Mouse (Mus musculus): ENCODE data around the gene Ube2r2. TPM values are rescaled to one million over a fixed set of nuclear protein-coding genes. Genes with fewer than 3 reads are reported as not detected.

Gene Ube2r2
- polyA plus RNA-seq, 1 experiment from 2014 or later = 57.5 TPM

DNA sequence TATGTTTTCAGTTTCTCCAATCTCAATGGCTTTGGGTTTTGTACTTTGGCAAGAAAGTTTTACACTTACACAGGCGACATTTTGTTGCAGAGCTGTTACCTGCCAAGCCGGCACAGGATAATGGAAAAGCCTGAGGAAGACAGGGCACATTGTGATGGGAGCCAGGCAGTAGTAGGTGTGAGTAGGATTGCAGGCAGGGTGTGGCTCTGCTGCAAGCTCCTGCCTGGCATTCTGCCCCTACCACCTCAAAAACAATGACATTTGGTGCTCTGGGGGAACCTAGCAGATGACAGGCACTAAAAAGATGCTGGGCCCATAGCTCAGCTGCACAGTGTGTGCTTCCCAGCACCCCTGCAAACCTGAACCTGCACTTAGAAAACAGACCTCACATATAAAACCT, 54.3 kb downstream of the Ube2r2 start:
- no peaks in the 10 kb centered on the region for H3K4me1 ChIP-seq (ENCODE audit: control insufficient read depth, insufficient read depth, low read length)
- no peak overlapping the region for H3K4me2 ChIP-seq (ENCODE audit: low read depth, low read length)
- no peak overlapping the region for H3K4me3 ChIP-seq (ENCODE audit: low read depth, low read length)
- H3K9me3 ChIP-seq (ENCODE audit: control insufficient read depth, low read length) = no peaks in the 10 kb centered on the region
- no peak overlapping the region for H3K27ac ChIP-seq (ENCODE audit: low read depth, low read length)
- no peaks in the 10 kb centered on the region for H3K27me3 ChIP-seq (ENCODE audit: control insufficient read depth, insufficient read depth, low read length)
- 84% methylated on average over 2 of the region's 2 CpGs for WGBS
- ATAC-seq (ENCODE audit: low read depth) = no peak
- peaks cover 40% of the 10 kb centered on the region for H3K36me3 ChIP-seq (ENCODE audit: control insufficient read depth, insufficient read depth, low read length)
- H3K9ac ChIP-seq (replicated peaks; ENCODE audit: low read depth, low read length) = no peak overlapping the region

DNA sequence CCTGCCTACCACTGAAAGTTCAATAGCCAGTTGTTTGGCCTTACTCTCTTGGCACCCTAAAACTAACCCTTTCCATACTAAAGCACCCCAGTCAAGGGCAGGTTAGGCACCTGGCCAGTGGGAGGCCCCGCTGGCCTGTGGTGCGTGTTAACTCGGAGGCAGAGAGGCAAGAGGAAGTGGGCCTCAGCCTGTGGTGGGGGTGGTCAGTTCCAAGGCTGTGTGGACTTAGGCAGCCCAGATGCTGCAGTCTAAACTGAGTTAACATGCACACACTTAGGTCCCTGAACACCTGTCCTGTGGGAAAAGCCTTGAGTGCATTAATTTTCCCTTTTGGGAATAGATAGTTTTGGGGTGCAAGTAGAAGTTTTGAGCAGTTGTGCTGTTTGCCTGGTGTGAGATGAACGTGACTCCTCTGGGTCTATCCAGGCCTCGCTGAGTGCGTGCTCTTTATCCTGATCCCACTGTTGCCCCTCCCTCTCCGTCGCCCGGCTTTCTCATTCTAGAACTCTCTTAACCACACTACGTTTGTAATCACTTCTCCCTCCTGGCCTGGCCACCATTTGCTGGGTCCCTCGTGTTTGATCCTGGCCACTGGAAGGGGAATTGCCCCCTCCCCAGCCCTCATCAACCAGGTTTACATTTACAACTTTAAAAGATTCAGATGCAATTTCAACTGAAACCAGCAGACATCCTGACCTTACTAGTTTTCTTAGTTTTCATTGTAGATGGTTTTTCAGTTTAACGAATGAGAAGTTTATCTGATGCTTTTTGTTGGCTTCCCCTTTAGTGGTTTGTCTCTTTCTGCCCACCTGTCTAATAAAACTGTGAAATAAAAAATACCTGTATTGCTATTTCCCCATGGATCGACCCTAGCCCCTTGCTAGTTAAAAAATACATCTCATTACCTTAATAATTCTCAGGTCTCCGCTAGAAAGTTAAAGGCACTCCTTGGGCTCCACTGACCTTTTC, 57.3 kb downstream of the Ube2r2 start:
- Histone ChIP-seq H3K9ac (replicated peaks; ENCODE audit: low read depth, low read length) (no peak overlapping the region), H3K27me3 (ENCODE audit: control insufficient read depth, insufficient read depth, low read length) (no peaks in the 10 kb centered on the region), H3K27ac (ENCODE audit: low read depth, low read length) (no peak overlapping the region), H3K9me3 (ENCODE audit: control insufficient read depth, low read length) (no peaks in the 10 kb centered on the region), H3K36me3 (ENCODE audit: control insufficient read depth, insufficient read depth, low read length) (peaks cover 59% of the 10 kb centered on the region), H3K4me3 (ENCODE audit: low read depth, low read length) (no peak overlapping the region), H3K4me2 (ENCODE audit: low read depth, low read length) (no peak overlapping the region), H3K4me1 (ENCODE audit: control insufficient read depth, insufficient read depth, low read length) (no peaks in the 10 kb centered on the region)
- ATAC-seq (ENCODE audit: low read depth) = no peak
- 73% methylated on average over 14 of the region's 14 CpGs for whole genome bisulfite sequencing

DNA sequence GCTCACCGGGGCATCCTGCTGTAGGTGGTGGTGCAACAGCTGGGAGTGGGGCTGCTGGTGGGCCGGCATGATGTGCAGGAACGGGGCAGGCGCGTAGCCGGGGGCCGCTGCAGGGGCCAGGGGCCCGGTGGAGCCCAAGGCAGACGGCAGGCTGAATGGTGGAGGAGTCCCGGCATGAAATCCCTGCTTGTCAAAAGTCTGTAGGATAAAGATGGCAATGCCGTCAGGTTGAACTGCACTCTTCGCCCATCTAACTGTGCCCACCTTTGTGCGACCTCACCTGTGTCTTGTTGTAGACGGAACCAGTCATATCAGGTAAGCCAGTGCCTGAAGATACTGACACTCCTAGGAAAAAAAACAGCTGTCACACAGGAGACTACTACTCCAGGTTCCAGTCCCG, 59.8 kb downstream of the Ube2r2 start:
- H3K9me3 ChIP-seq (ENCODE audit: control insufficient read depth, low read length) = no peaks in the 10 kb centered on the region
- no peak for ATAC-seq (ENCODE audit: low read depth)
- no peaks in the 10 kb centered on the region for H3K4me1 ChIP-seq (ENCODE audit: control insufficient read depth, insufficient read depth, low read length)
- no peak overlapping the region for H3K9ac ChIP-seq (replicated peaks; ENCODE audit: low read depth, low read length)
- H3K4me3 ChIP-seq (ENCODE audit: low read depth, low read length) = no peak overlapping the region
- WGBS = 92% methylated on average over 15 of the region's 15 CpGs
- H3K27ac ChIP-seq (ENCODE audit: low read depth, low read length) = no peak overlapping the region
- no peaks in the 10 kb centered on the region for H3K27me3 ChIP-seq (ENCODE audit: control insufficient read depth, insufficient read depth, low read length)
- no peak overlapping the region for H3K4me2 ChIP-seq (ENCODE audit: low read depth, low read length)
- peaks cover 77% of the 10 kb centered on the region for H3K36me3 ChIP-seq (ENCODE audit: control insufficient read depth, insufficient read depth, low read length)

DNA sequence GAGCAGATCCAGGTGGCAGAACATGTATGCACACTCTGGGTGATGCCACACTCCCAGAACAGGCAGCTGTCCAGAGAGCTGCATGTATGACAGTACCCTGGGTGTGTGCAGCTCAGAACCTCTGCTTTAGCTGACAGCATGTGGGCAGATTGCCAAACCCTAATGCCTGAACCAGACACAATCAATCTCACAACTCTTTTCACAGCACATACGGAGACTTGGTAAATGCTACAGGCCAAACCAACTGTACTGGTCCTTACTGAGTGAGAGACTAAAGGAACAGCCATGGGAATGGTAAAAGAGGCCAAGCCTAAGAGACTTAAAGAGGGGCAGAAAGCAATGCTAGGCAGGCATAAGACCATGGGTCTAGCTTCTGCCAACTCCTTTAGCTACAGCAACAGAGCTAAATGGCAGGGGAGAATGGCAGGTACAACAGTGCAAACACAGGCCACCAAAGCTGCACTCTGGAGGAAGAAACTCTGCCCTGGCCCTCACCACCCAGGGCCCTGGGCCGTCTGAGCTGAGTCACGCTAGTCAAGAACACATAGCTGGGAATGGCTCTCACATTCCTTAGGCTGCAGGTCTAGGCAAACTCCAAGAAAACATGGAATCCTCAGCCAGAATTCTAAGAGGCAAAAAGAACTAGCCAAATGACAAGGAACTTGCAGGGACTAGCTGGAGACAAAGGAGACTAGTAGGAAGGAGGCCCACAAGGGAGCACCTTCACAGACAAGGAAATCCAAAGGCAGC, 61.5 kb downstream of the Ube2r2 start:
- Histone ChIP-seq H3K27me3 (ENCODE audit: control insufficient read depth, insufficient read depth, low read length) (no peaks in the 10 kb centered on the region), H3K4me3 (ENCODE audit: low read depth, low read length) (no peak overlapping the region), H3K36me3 (ENCODE audit: control insufficient read depth, insufficient read depth, low read length) (peaks cover 81% of the 10 kb centered on the region), H3K9ac (replicated peaks; ENCODE audit: low read depth, low read length) (no peak overlapping the region), H3K9me3 (ENCODE audit: control insufficient read depth, low read length) (no peaks in the 10 kb centered on the region), H3K27ac (ENCODE audit: low read depth, low read length) (no peak overlapping the region), H3K4me2 (ENCODE audit: low read depth, low read length) (no peak overlapping the region), H3K4me1 (ENCODE audit: control insufficient read depth, insufficient read depth, low read length) (no peaks in the 10 kb centered on the region)
- ATAC-seq (ENCODE audit: low read depth) = peak; percentile 60; the same call in 1 of the 2 replicates
- WGBS = 71% methylated on average over 3 of the region's 3 CpGs

DNA sequence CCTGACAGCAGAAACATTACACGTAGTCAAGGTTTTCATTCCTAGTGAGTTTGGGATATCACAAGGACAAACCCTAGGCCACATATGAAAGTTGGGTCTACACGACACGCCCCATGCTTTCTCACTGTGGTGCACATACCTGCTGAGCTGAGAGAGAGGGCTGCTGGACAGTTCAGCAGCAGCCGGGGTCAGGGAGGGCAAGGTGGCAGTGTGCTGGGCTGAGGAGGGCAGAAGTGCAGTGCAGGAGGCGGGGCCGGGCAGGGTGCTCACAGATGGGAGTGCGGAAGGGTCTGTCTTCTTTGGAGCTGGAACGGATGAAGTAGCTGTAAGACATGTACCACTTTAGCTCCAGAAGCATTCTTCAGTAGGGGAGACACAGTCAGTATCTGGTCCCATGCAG, 66.6 kb downstream of the Ube2r2 start:
- Histone ChIP-seq H3K4me3 (ENCODE audit: low read depth, low read length) (no peak overlapping the region), H3K27me3 (ENCODE audit: control insufficient read depth, insufficient read depth, low read length) (no peaks in the 10 kb centered on the region), H3K9ac (replicated peaks; ENCODE audit: low read depth, low read length) (no peak overlapping the region), H3K27ac (ENCODE audit: low read depth, low read length) (no peak overlapping the region), H3K4me1 (ENCODE audit: control insufficient read depth, insufficient read depth, low read length) (no peaks in the 10 kb centered on the region), H3K36me3 (ENCODE audit: control insufficient read depth, insufficient read depth, low read length) (peaks cover 89% of the 10 kb centered on the region), H3K9me3 (ENCODE audit: control insufficient read depth, low read length) (no peaks in the 10 kb centered on the region), H3K4me2 (ENCODE audit: low read depth, low read length) (no peak overlapping the region)
- WGBS = 96% methylated on average over 8 of the region's 8 CpGs
- ATAC-seq (ENCODE audit: low read depth) = no peak

DNA sequence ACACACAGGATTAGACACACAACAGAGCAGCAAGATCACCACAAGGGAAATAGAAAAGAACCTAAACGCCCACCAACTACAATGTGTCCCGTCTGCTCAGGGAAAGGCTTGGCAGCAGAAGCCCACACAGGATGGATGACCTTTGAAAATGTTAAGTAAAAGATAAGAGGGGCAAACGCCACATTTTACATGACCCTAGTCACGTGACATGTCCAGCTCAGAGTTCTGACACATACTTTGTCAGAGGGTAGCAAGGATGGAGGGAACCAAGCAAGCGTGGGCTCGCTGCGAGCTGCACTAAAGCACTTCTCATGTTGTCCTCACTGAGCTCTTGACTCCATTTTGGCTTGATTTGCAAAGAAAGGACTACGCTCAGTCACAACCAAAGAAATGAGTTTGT, 70.2 kb downstream of the Ube2r2 start:
- H3K36me3 ChIP-seq (ENCODE audit: control insufficient read depth, insufficient read depth, low read length) = peaks cover 88% of the 10 kb centered on the region
- WGBS = 90% methylated on average over 8 of the region's 8 CpGs
- no peaks in the 10 kb centered on the region for H3K9me3 ChIP-seq (ENCODE audit: control insufficient read depth, low read length)

DNA sequence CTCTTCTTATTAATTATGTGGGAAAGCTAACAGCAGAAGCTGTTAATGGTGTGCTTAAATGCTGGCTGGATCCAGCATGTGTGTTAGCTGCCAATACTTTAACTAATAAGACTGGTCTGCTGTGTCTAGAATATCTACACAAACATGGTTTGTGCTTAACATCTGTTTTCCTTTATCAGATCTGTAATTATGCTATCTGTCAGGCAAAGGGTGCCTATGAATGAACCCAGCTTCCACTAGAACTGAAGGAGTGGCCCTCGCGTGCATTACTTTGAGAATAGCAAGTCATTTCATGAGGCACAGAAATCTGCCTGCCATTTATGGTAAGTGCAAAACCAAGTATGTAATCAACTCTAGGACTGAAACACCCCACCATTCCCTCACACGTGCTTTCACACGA, 72.5 kb downstream of the Ube2r2 start:
- no peak overlapping the region for H3K9ac ChIP-seq (replicated peaks; ENCODE audit: low read depth, low read length)
- no peak overlapping the region for H3K4me3 ChIP-seq (ENCODE audit: low read depth, low read length)
- no peaks in the 10 kb centered on the region for H3K27me3 ChIP-seq (ENCODE audit: control insufficient read depth, insufficient read depth, low read length)
- no peaks in the 10 kb centered on the region for H3K9me3 ChIP-seq (ENCODE audit: control insufficient read depth, low read length)
- no peak overlapping the region for H3K4me2 ChIP-seq (ENCODE audit: low read depth, low read length)
- no peak for ATAC-seq (ENCODE audit: low read depth)
- peaks cover 74% of the 10 kb centered on the region for H3K36me3 ChIP-seq (ENCODE audit: control insufficient read depth, insufficient read depth, low read length)
- 91% methylated on average over 4 of the region's 4 CpGs for WGBS
- no peak overlapping the region for H3K27ac ChIP-seq (ENCODE audit: low read depth, low read length)
- H3K4me1 ChIP-seq (ENCODE audit: control insufficient read depth, insufficient read depth, low read length) = no peaks in the 10 kb centered on the region

More for the DNA sequence above, 70.2 kb downstream of the Ube2r2 start:
- Histone ChIP-seq H3K4me1 (ENCODE audit: control insufficient read depth, insufficient read depth, low read length) (no peaks in the 10 kb centered on the region), H3K9ac (replicated peaks; ENCODE audit: low read depth, low read length) (no peak overlapping the region), H3K4me2 (ENCODE audit: low read depth, low read length) (no peak overlapping the region), H3K27ac (ENCODE audit: low read depth, low read length) (no peak overlapping the region), H3K4me3 (ENCODE audit: low read depth, low read length) (no peak overlapping the region), H3K27me3 (ENCODE audit: control insufficient read depth, insufficient read depth, low read length) (no peaks in the 10 kb centered on the region)
- ATAC-seq (ENCODE audit: low read depth) = no peak

DNA sequence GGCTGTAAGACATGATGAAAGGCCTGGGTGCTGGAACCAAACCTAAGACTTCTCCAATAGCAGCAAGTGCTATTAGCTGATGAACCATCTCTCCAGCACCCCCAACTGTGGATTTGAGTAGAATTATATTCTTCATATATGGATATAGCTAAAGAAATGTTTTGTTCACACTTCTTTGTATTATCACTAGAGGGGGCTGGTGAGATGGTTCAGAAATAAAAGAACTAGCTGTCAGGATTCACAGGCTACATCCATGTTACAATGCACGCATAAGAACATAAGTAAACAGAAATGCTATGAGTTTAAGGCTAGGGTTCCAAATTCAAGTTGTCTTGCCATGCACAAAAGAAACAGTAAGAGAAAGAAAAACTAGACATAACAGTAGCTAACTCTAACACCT, 89.9 kb downstream of the Ube2r2 start:
- Histone ChIP-seq H3K36me3 (ENCODE audit: control insufficient read depth, insufficient read depth, low read length) (peaks cover 29% of the 10 kb centered on the region; the same call in 1 of the 2 replicates), H3K27me3 (ENCODE audit: control insufficient read depth, insufficient read depth, low read length) (no peaks in the 10 kb centered on the region), H3K4me3 (ENCODE audit: low read depth, low read length) (no peak overlapping the region), H3K9me3 (ENCODE audit: control insufficient read depth, low read length) (no peaks in the 10 kb centered on the region), H3K4me2 (ENCODE audit: low read depth, low read length) (no peak overlapping the region), H3K4me1 (ENCODE audit: control insufficient read depth, insufficient read depth, low read length) (no peaks in the 10 kb centered on the region), H3K9ac (replicated peaks; ENCODE audit: low read depth, low read length) (no peak overlapping the region), H3K27ac (ENCODE audit: low read depth, low read length) (no peak overlapping the region)
- no peak for ATAC-seq (ENCODE audit: low read depth)
- WGBS = 79% methylated on average over 1 of the region's 1 CpGs

DNA sequence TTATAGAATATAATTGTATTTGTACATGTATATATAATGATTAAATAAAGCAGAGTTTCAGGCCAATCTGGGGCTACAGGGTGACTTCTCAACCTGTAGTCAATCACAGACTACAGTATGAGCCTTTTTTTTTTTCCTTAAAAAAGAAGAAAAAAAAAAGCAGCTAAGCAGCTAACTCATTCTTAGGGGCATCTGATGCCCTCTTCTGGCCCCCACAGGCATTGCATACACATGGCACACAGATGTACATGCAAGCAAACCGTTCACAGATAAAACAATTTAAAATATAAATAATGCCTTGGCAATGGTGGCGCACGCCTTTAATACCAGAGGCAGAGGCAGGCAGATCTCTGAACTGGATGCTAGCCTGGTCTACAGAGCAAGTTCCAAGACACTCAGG, 90.8 kb downstream of the Ube2r2 start:
- Histone ChIP-seq H3K4me1 (ENCODE audit: control insufficient read depth, insufficient read depth, low read length) (no peaks in the 10 kb centered on the region), H3K4me3 (ENCODE audit: low read depth, low read length) (no peak overlapping the region), H3K27ac (ENCODE audit: low read depth, low read length) (no peak overlapping the region), H3K27me3 (ENCODE audit: control insufficient read depth, insufficient read depth, low read length) (no peaks in the 10 kb centered on the region), H3K9me3 (ENCODE audit: control insufficient read depth, low read length) (no peaks in the 10 kb centered on the region), H3K36me3 (ENCODE audit: control insufficient read depth, insufficient read depth, low read length) (peaks cover 20% of the 10 kb centered on the region; the same call in 1 of the 2 replicates), H3K9ac (replicated peaks; ENCODE audit: low read depth, low read length) (no peak overlapping the region), H3K4me2 (ENCODE audit: low read depth, low read length) (no peak overlapping the region)
- no peak for ATAC-seq (ENCODE audit: low read depth)
- WGBS = 90% methylated on average over 3 of the region's 3 CpGs

Data from neural tube, embryonic 14.5 days (tissue).